Mouse (Mus musculus) liver, adult 2 months (tissue): ENCODE data around the gene Myo18a. TPM values are rescaled to one million over a fixed set of nuclear protein-coding genes. Genes with fewer than 3 reads are reported as not detected.

ENCODE experiments used
- DNase-seq: peaks from one replicate; pipeline ENCODE4 v3.0.0-alpha.2; 2011; ENCODE audit warnings: low read depth, low spot score; ENCODE audit errors: extremely low read depth
- H3K27ac ChIP-seq: fragments of 200-500 bp; replicated peaks from 2 replicates; pipeline ENCODE4 v1.5.1; 2012; ENCODE audit warnings: low read depth, mild to moderate bottlenecking, control low read depth, inconsistent platforms, low read length; ENCODE audit not compliant: insufficient read depth
- H3K27me3 ChIP-seq: fragments of 200-500 bp; 2 replicates; pipeline ENCODE4 v1.6.1; 2012; ENCODE audit warnings: mild to moderate bottlenecking, moderate library complexity, low read length, inconsistent platforms; ENCODE audit not compliant: control insufficient read depth, insufficient read depth
- H3K36me3 ChIP-seq: fragments of 200-500 bp; 2 replicates; pipeline ENCODE4 v1.6.1; 2012; ENCODE audit warnings: low read length, inconsistent platforms; ENCODE audit not compliant: control insufficient read depth, insufficient read depth
- H3K4me1 ChIP-seq: fragments of 200-500 bp; 2 replicates; pipeline ENCODE4 v1.6.1; 2011; ENCODE audit warnings: low read length; ENCODE audit not compliant: control insufficient read depth, insufficient read depth
- H3K4me3 ChIP-seq: fragments of 200-500 bp; 2 replicates; pipeline ENCODE4 v1.5.1; 2011; ENCODE audit warnings: low read depth, mild to moderate bottlenecking, control low read depth, low read length, moderate library complexity; ENCODE audit not compliant: insufficient read depth
- H3K79me2 ChIP-seq: fragments of 200-500 bp; 2 replicates; pipeline ENCODE4 v1.6.1; 2012; ENCODE audit warnings: inconsistent platforms, mild to moderate bottlenecking, low read length, moderate library complexity; ENCODE audit not compliant: control insufficient read depth, insufficient read depth
- H3K9ac ChIP-seq: fragments of 200-500 bp; 2 replicates; pipeline ENCODE4 v1.6.1; 2012; ENCODE audit warnings: low read depth, mild to moderate bottlenecking, control low read depth, inconsistent platforms, low read length
- CTCF ChIP-seq: fragments of 200-500 bp; IDR thresholded peaks from 2 replicates; pipeline ENCODE4 v1.5.1; 2011; ENCODE audit warnings: low read depth, low read length, control low read depth
- POLR2A ChIP-seq: fragments of 200-500 bp; IDR thresholded peaks from 2 replicates; pipeline ENCODE4 v1.6.1; 2011; ENCODE audit warnings: low read length, control low read depth; ENCODE audit not compliant: insufficient read depth; ENCODE audit errors: extremely low read depth
- WGBS: fragments of 180-500 bp; shearing (Covaris S2); methylation state at CpG from one replicate; pipeline ENCODE4 v1.1.7; 2018; 5-methylcytosine and 5-hydroxymethylcytosine counted together
- polyA plus RNA-seq: library from polyadenylated mRNA; depleted of rRNA; stranded (reverse); fragments of >200 nt; gene quantifications from 2 replicates; pipeline ENCODE4 v1.2.3, GENCODE M21; 2012
- total RNA-seq: library from RNA; depleted of rRNA; stranded (reverse); fragments of >200 nt; gene quantifications from 2 replicates; pipeline ENCODE4 v1.2.3, GENCODE M21; 2014

Gene Myo18a
- total and polyA plus RNA-seq, 2 experiments: 28.6 to 42.0 TPM

GRCm38 (mm10) chr11:77867419-77868083 lies 104.5 kb downstream of the Myo18a start:
- DNase-seq: no peak
- 66% methylated on average over 12 of the region's 12 CpGs for WGBS
- no peaks in the 10 kb centered on the region for H3K27me3 ChIP-seq
- H3K4me1 ChIP-seq: no peaks in the 10 kb centered on the region
- H3K27ac ChIP-seq: no peak overlapping the region
- H3K4me3 ChIP-seq: no peak overlapping the region
- no peaks in the 10 kb centered on the region for H3K36me3 ChIP-seq
- H3K9ac ChIP-seq: no peak overlapping the region
- H3K79me2 ChIP-seq: no peaks in the 10 kb centered on the region
- no peak for TF ChIP-seq POLR2A
- no peak for TF ChIP-seq CTCF

GRCm38 (mm10) chr11:77871436-77871835 lies 108.4 kb downstream of the Myo18a start:
- DNase-seq: no peak
- Histone ChIP-seq H3K36me3 (no peaks in the 10 kb centered on the region), H3K27ac (no peak overlapping the region), H3K4me1 (no peaks in the 10 kb centered on the region), H3K9ac (no peak overlapping the region), H3K79me2 (no peaks in the 10 kb centered on the region), H3K4me3 (no peak overlapping the region), H3K27me3 (no peaks in the 10 kb centered on the region)
- TF ChIP-seq POLR2A (no peak), CTCF (no peak)
- WGBS: 30% methylated on average over 4 of the region's 4 CpGs

- H3K27me3 ChIP-seq: no peaks in the 10 kb centered on the region
- TF ChIP-seq POLR2A: no peak
- TF ChIP-seq CTCF: no peak
- no peaks in the 10 kb centered on the region for H3K36me3 ChIP-seq
- H3K79me2 ChIP-seq: no peaks in the 10 kb centered on the region
- no peak for DNase-seq
- no peaks in the 10 kb centered on the region for H3K4me1 ChIP-seq
- H3K9ac ChIP-seq: no peak overlapping the region
- WGBS: 8% methylated on average over 11 of the region's 11 CpGs
- H3K4me3 ChIP-seq: no peak overlapping the region
- no peak overlapping the region for H3K27ac ChIP-seq
Measured at GRCm38 (mm10) chr11:77872236-77872635, 109.2 kb downstream of the Myo18a start.

GRCm38 (mm10) chr11:77872685-77873084 lies 109.6 kb downstream of the Myo18a start:
- H3K4me3 ChIP-seq: no peak overlapping the region
- no peak for TF ChIP-seq CTCF
- TF ChIP-seq POLR2A: no peak
- H3K36me3 ChIP-seq: no peaks in the 10 kb centered on the region
- H3K27me3 ChIP-seq: no peaks in the 10 kb centered on the region
- H3K9ac ChIP-seq: no peak overlapping the region
- no peaks in the 10 kb centered on the region for H3K79me2 ChIP-seq
- H3K4me1 ChIP-seq: no peaks in the 10 kb centered on the region
- WGBS: 11% methylated on average over 7 of the region's 7 CpGs
- no peak overlapping the region for H3K27ac ChIP-seq
- DNase-seq: no peak

DNA sequence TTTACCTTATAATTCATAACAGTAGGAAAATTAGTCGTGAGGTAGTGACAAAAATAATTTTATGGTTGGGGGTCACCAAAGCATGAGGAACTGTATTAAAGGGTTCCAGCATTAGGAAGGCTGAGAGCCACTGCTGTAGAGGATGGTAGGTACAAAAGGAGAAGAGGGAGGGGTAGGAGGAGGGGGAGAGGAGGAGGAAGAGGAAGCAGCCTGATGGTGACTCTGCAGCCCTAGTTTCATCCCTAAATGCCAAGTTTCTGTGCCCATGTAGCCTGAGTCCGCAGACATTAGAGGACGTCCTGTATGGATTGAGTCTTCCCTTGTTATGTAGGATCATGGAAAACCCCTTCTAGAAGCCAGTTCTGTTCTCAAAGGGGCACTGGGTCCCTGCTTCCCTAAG lies 110.1 kb downstream of the Myo18a start:
- H3K27me3 ChIP-seq: no peaks in the 10 kb centered on the region
- no peak overlapping the region for H3K9ac ChIP-seq
- TF ChIP-seq POLR2A: no peak
- TF ChIP-seq CTCF: no peak
- no peaks in the 10 kb centered on the region for H3K4me1 ChIP-seq
- H3K4me3 ChIP-seq: no peak overlapping the region
- H3K36me3 ChIP-seq: no peaks in the 10 kb centered on the region
- no peak overlapping the region for H3K27ac ChIP-seq
- 35% methylated on average over 3 of the region's 3 CpGs for WGBS
- no peaks in the 10 kb centered on the region for H3K79me2 ChIP-seq
- DNase-seq: no peak

GRCm38 (mm10) chr11:77874685-77875231 lies 111.7 kb downstream of the Myo18a start:
- Histone ChIP-seq H3K36me3 (no peaks in the 10 kb centered on the region), H3K4me3 (no peak overlapping the region), H3K4me1 (no peaks in the 10 kb centered on the region), H3K27ac (no peak overlapping the region), H3K79me2 (no peaks in the 10 kb centered on the region), H3K9ac (no peak overlapping the region), H3K27me3 (no peaks in the 10 kb centered on the region)
- no peak for DNase-seq
- TF ChIP-seq POLR2A (no peak), CTCF (no peak)
- 60% methylated on average over 6 of the region's 6 CpGs for WGBS
